Mouse (Mus musculus): ENCODE measurements around the gene St3gal3. TPM values are rescaled to one million over a fixed set of nuclear protein-coding genes. Genes with fewer than 3 reads are reported as not detected.

St3gal3 gene
- polyA plus RNA-seq, 2 experiments: 0.85 to 3.2 TPM

DNA sequence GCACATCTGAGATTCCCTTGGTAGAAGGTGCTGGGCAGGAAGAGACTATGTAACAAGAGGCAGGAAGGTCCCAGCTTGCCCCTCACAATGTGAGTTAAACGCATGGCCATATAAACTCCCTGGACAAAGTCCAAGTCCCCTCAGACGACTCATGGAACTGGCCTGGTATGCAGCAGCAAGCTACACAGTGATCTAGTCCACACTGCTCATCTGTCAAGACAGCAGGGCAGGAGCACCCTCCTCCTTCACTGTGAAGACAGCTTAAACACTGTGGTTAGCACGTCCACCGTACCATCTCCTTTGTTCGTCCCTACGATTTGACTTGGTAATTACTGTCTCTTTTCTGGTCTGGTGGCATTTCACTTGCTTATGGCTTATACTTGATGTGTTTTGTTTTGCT lies 104.8 kb downstream of the St3gal3 start:
- H3K4me1 ChIP-seq (replicated peaks; ENCODE audit: control insufficient read depth in 2 of 2, insufficient read depth in 2 of 2, low read length in 1 of 2): 0 out of 4 replicates have a peak, but pooled peaks cover 0 to 3% of the 10 kb centered on the region in 2 experiments
- H3K9me3 ChIP-seq (ENCODE audit: control insufficient read depth, low read length): no peaks in the 10 kb centered on the region
- no peak overlapping the region for H3K4me3 ChIP-seq (ENCODE audit: insufficient read depth in 1 of 2, low read depth in 2 of 2, low read length in 2 of 2)
- no peak for ATAC-seq (ENCODE audit: insufficient read depth)
- H3K27ac ChIP-seq: no peak overlapping the region
- H3K4me2 ChIP-seq (ENCODE audit: low read depth): no peak overlapping the region
- H3K36me3 ChIP-seq (replicated peaks; ENCODE audit: control insufficient read depth, insufficient read depth, low read depth): no peaks in the 10 kb centered on the region
- TF ChIP-seq EP300 (IDR thresholded peaks at IDR 0.05; ENCODE audit: low read depth) (no peak), CTCF (IDR thresholded peaks at IDR 0.05; ENCODE audit: low read depth) (no peak)
- no peaks in the 10 kb centered on the region for H3K27me3 ChIP-seq (ENCODE audit: control insufficient read depth, insufficient read depth, low read length)
- H3K9ac ChIP-seq (replicated peaks): no peak overlapping the region
- no peak for DNase-seq (ENCODE audit: low read depth in 3 of 3, low spot score in 3 of 3)
- WGBS (ENCODE audit: insufficient replicate concordance): 76% methylated on average over 6 of the region's 6 CpGs

DNA sequence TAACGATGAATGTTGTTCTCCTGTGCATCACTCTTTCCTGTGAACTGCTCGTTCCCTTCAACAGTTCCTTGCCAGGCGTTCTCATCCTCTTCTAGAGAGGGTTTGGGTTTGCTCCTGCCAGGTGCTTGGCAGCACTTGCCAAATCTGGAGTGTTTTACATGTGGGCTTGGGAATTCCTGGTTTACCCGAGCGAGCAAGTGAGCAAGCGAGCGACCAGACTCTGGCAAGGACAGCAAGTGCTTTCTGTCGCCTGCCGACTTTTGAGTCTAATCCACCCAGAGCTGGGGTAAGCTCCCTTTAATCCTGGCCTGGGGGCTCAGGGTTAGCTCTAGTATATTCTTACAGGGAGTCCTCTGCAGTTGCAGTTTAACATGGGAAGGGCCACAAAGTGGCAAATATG lies 105.7 kb downstream of the St3gal3 start:
- no peak for ATAC-seq (ENCODE audit: insufficient read depth)
- 0 out of 4 replicates have a peak, but pooled peaks cover 0 to 3% of the 10 kb centered on the region in 2 experiments for H3K4me1 ChIP-seq (replicated peaks; ENCODE audit: control insufficient read depth in 2 of 2, insufficient read depth in 2 of 2, low read length in 1 of 2)
- H3K9ac ChIP-seq (replicated peaks): no peak overlapping the region
- no peaks in the 10 kb centered on the region for H3K27me3 ChIP-seq (ENCODE audit: control insufficient read depth, insufficient read depth, low read length)
- no peaks in the 10 kb centered on the region for H3K36me3 ChIP-seq (replicated peaks; ENCODE audit: control insufficient read depth, insufficient read depth, low read depth)
- WGBS (ENCODE audit: insufficient replicate concordance): 82% methylated on average over 9 of the region's 9 CpGs
- H3K4me3 ChIP-seq (ENCODE audit: insufficient read depth in 1 of 2, low read depth in 2 of 2, low read length in 2 of 2): no peak overlapping the region
- no peak overlapping the region for H3K4me2 ChIP-seq (ENCODE audit: low read depth)
- no peaks in the 10 kb centered on the region for H3K9me3 ChIP-seq (ENCODE audit: control insufficient read depth, low read length)
- no peak for TF ChIP-seq EP300 (IDR thresholded peaks at IDR 0.05; ENCODE audit: low read depth)
- no peak for TF ChIP-seq CTCF (IDR thresholded peaks at IDR 0.05; ENCODE audit: low read depth)
- H3K27ac ChIP-seq: no peak overlapping the region
- DNase-seq (ENCODE audit: low read depth in 3 of 3, low spot score in 3 of 3): no peak

DNA sequence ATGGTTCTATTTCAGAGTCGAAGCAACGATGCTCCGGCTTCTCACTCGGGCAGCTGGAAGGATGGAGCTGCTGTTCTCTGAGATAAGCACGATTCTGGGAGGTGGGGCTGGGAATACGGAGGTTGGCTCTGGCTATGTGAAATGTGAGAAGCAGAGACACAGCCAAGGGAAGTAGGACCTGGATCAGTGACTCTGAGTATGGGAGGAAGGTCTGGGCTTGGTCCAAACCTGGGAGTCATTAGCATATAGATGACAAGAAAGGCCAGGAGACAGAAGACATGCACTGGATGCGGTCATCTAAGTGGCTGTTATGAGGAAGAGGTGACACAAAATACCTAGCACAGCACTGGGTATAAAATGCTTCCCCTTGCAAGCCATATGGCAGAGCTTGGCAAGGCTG lies 108.8 kb downstream of the St3gal3 start:
- DNase-seq (ENCODE audit: low read depth in 3 of 3, low spot score in 3 of 3) (no peak), ATAC-seq (ENCODE audit: insufficient read depth) (no peak)
- H3K36me3 ChIP-seq (replicated peaks; ENCODE audit: control insufficient read depth, insufficient read depth, low read depth): no peaks in the 10 kb centered on the region
- H3K9ac ChIP-seq (replicated peaks): no peak overlapping the region
- H3K4me1 ChIP-seq (replicated peaks; ENCODE audit: control insufficient read depth in 2 of 2, insufficient read depth in 2 of 2, low read length in 1 of 2): 0 out of 4 replicates have a peak, but pooled peaks cover 0 to 3% of the 10 kb centered on the region in 2 experiments
- no peak overlapping the region for H3K4me2 ChIP-seq (ENCODE audit: low read depth)
- no peak overlapping the region for H3K4me3 ChIP-seq (ENCODE audit: insufficient read depth in 1 of 2, low read depth in 2 of 2, low read length in 2 of 2)
- no peaks in the 10 kb centered on the region for H3K27me3 ChIP-seq (ENCODE audit: control insufficient read depth, insufficient read depth, low read length)
- TF ChIP-seq EP300 (IDR thresholded peaks at IDR 0.05; ENCODE audit: low read depth) (no peak), CTCF (IDR thresholded peaks at IDR 0.05; ENCODE audit: low read depth) (no peak)
- no peak overlapping the region for H3K27ac ChIP-seq
- no peaks in the 10 kb centered on the region for H3K9me3 ChIP-seq (ENCODE audit: control insufficient read depth, low read length)
- WGBS (ENCODE audit: insufficient replicate concordance): 62% methylated on average over 7 of the region's 7 CpGs

DNA sequence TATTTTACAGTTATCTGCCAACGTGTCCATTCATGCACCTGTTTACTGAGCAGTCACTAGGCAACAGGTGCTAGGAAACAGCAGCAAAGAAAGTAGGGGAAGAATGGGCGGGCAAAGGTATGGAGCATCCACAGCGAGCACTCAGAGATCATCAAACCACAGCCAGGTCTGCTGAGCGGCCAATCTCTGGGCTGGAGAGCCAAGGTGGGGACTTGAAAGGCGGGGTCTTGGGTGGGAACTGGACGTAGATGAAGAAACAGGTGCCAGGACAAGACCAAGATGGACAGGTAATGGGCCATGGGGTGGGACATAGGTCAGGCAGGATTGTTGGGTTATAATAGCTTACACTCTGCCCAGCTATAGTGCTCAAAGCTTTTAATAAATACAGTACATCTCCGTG lies 109.3 kb downstream of the St3gal3 start:
- Histone ChIP-seq H3K27ac (no peak overlapping the region), H3K4me1 (replicated peaks; ENCODE audit: control insufficient read depth in 2 of 2, insufficient read depth in 2 of 2, low read length in 1 of 2) (0 out of 4 replicates have a peak, but pooled peaks cover 0 to 3% of the 10 kb centered on the region in 2 experiments), H3K27me3 (ENCODE audit: control insufficient read depth, insufficient read depth, low read length) (no peaks in the 10 kb centered on the region), H3K9me3 (ENCODE audit: control insufficient read depth, low read length) (no peaks in the 10 kb centered on the region), H3K4me2 (ENCODE audit: low read depth) (no peak overlapping the region), H3K4me3 (ENCODE audit: insufficient read depth in 1 of 2, low read depth in 2 of 2, low read length in 2 of 2) (no peak overlapping the region), H3K9ac (replicated peaks) (no peak overlapping the region), H3K36me3 (replicated peaks; ENCODE audit: control insufficient read depth, insufficient read depth, low read depth) (no peaks in the 10 kb centered on the region)
- DNase-seq (ENCODE audit: low read depth in 3 of 3, low spot score in 3 of 3): no peak
- no peak for TF ChIP-seq EP300 (IDR thresholded peaks at IDR 0.05; ENCODE audit: low read depth)
- TF ChIP-seq CTCF (IDR thresholded peaks at IDR 0.05; ENCODE audit: low read depth): no peak
- 63% methylated on average over 7 of the region's 7 CpGs for WGBS (ENCODE audit: insufficient replicate concordance)
- no peak for ATAC-seq (ENCODE audit: insufficient read depth)

DNA sequence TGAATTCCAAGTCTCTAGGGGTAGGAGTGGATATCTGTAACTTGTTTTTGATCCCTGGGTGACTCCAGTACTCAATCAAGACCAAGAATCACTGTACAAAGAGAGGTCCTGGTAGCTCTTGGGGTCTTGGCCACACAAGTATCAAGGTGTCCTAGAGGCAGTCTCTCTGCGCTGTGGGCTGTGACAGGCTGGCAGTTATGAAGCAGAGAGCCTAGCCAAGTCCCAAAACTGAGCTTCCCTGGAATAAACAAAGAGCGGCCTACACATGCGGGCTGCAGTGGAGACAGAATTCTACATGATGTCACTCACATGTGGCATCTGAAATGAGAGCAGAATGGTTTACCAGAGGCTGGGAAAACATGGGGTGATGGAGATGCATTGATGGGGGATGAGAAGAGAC lies 111.9 kb downstream of the St3gal3 start:
- H3K4me3 ChIP-seq (ENCODE audit: insufficient read depth in 1 of 2, low read depth in 2 of 2, low read length in 2 of 2): no peak overlapping the region
- H3K9me3 ChIP-seq (ENCODE audit: control insufficient read depth, low read length): no peaks in the 10 kb centered on the region
- no peaks in the 10 kb centered on the region for H3K36me3 ChIP-seq (replicated peaks; ENCODE audit: control insufficient read depth, insufficient read depth, low read depth)
- 86% methylated on average over 3 of the region's 3 CpGs for WGBS (ENCODE audit: insufficient replicate concordance)
- no peak for DNase-seq (ENCODE audit: low read depth in 3 of 3, low spot score in 3 of 3)
- H3K4me1 ChIP-seq (replicated peaks; ENCODE audit: control insufficient read depth in 2 of 2, insufficient read depth in 2 of 2, low read length in 1 of 2): no peaks in the 10 kb centered on the region
- TF ChIP-seq EP300 (IDR thresholded peaks at IDR 0.05; ENCODE audit: low read depth) (no peak), CTCF (IDR thresholded peaks at IDR 0.05; ENCODE audit: low read depth) (no peak)
- ATAC-seq (ENCODE audit: insufficient read depth): no peak
- H3K9ac ChIP-seq (replicated peaks): no peak overlapping the region
- H3K27me3 ChIP-seq (ENCODE audit: control insufficient read depth, insufficient read depth, low read length): no peaks in the 10 kb centered on the region
- no peak overlapping the region for H3K4me2 ChIP-seq (ENCODE audit: low read depth)
- H3K27ac ChIP-seq: no peak overlapping the region
